ENCODE assay signal across 15 mouse cellular contexts in genomic region chr8:113665036-113665435, GRCm38 (mm10). TPM values are rescaled to one million over a fixed set of nuclear protein-coding genes. Genes with fewer than 3 reads are reported as not detected.
DNase-seq lines count a peak whose midpoint lies in the region; ATAC-seq lines count a peak whose summit lies in the region.
"Had no signal": no experiment of that assay in that cellular context is flagged by ENCODE, and none has a peak within 500 bp of the region (broad histone marks: within the 10 kb centered on the region; RNA-seq: fewer than 3 reads in every experiment).

No protein-coding gene starts in this region.

- peaks cover 11% of the 10 kb centered on the region for H3K4me1 ChIP-seq in forebrain, embryonic 14.5 days (ENCODE audit: control insufficient read depth, insufficient read depth, low read length)
- H3K4me1 ChIP-seq in midbrain, embryonic 12.5 days: 0 out of 2 replicates have a peak, but pooled peaks cover 10% of the 10 kb centered on the region
- no peaks in the 10 kb centered on the region for H3K4me1 ChIP-seq in neural tube, embryonic 14.5 days (ENCODE audit: control insufficient read depth, insufficient read depth, low read length)
- H3K4me1 ChIP-seq: embryonic facial prominence, embryonic 15.5 days; heart, embryonic 10.5 days; liver, embryonic 15.5 days; megakaryocyte, embryonic 14.5 days had no signal

- 45% methylated on average over 4 of the region's 4 CpGs for WGBS in forebrain, embryonic 14.5 days
- 54% methylated on average over 4 of the region's 4 CpGs for WGBS in midbrain, embryonic 12.5 days
- WGBS in neural tube, embryonic 14.5 days: 53% methylated on average over 4 of the region's 4 CpGs

- DNase-seq in heart, adult 11 months: peak; percentile 25
- no peak for DNase-seq in heart, postnatal 14 days
- peak; percentile 51 for DNase-seq in forebrain, embryonic 14.5 days (ENCODE audit: low spot score)
- no peak for DNase-seq in thymus, postnatal 36 days
- no peak for DNase-seq in frontal cortex, adult 2 months (ENCODE audit: extremely low spot score in 1 of 2, low spot score in 1 of 2)
- no peak for DNase-seq in yolk sac, embryonic 10.5 days (ENCODE audit: low spot score)

- no peak overlapping the region for H3K27ac ChIP-seq in forebrain, embryonic 14.5 days (ENCODE audit: low read depth, low read length)
- no peak overlapping the region for H3K27ac ChIP-seq in midbrain, embryonic 12.5 days (replicated peaks)
- H3K27ac ChIP-seq in neural tube, embryonic 14.5 days (ENCODE audit: low read depth, low read length): no peak overlapping the region
- H3K27ac ChIP-seq: embryonic facial prominence, embryonic 15.5 days; heart, embryonic 10.5 days; liver, embryonic 15.5 days had no signal

- H3K9me3 ChIP-seq in forebrain, embryonic 14.5 days (replicated peaks; ENCODE audit: control insufficient read depth, low read length): no peaks in the 10 kb centered on the region
- H3K9me3 ChIP-seq in midbrain, embryonic 12.5 days: no peaks in the 10 kb centered on the region
- H3K9me3 ChIP-seq in neural tube, embryonic 14.5 days (ENCODE audit: control insufficient read depth, low read length): no peaks in the 10 kb centered on the region
- H3K9me3 ChIP-seq: embryonic facial prominence, embryonic 15.5 days; heart, embryonic 10.5 days; liver, embryonic 15.5 days had no signal

- H3K36me3 ChIP-seq in forebrain, embryonic 14.5 days (ENCODE audit: control insufficient read depth, insufficient read depth, low read length): no peaks in the 10 kb centered on the region
- no peaks in the 10 kb centered on the region for H3K36me3 ChIP-seq in midbrain, embryonic 12.5 days
- no peaks in the 10 kb centered on the region for H3K36me3 ChIP-seq in neural tube, embryonic 14.5 days (ENCODE audit: control insufficient read depth, insufficient read depth, low read length)
- H3K36me3 ChIP-seq: embryonic facial prominence, embryonic 15.5 days; heart, embryonic 10.5 days; liver, embryonic 15.5 days had no signal

- intact Hi-C loops in heart, postnatal 14 days (cut with DNase I): loop anchor here (2.0 to 10.0 kb wide), 3 partner anchors 180 to 772 kb away; partner anchors contain the start of genes Adamts18 and Wwox

- H3K9ac ChIP-seq in forebrain, embryonic 14.5 days (ENCODE audit: low read length): no peak overlapping the region
- no peak overlapping the region for H3K9ac ChIP-seq in midbrain, embryonic 12.5 days (replicated peaks)
- no peak overlapping the region for H3K9ac ChIP-seq in neural tube, embryonic 14.5 days (replicated peaks; ENCODE audit: low read depth, low read length)
- H3K9ac ChIP-seq: embryonic facial prominence, embryonic 15.5 days; liver, embryonic 15.5 days had no signal

- ATAC-seq in forebrain, embryonic 14.5 days: no peak
- peak; percentile 42 for ATAC-seq in midbrain, embryonic 12.5 days (ENCODE audit: low FRiP score, low read depth)
- ATAC-seq in neural tube, embryonic 14.5 days (ENCODE audit: low read depth): peak; percentile 58; the same call in 1 of the 2 replicates

- no peak overlapping the region for H3K4me2 ChIP-seq in forebrain, embryonic 14.5 days (ENCODE audit: low read length)
- H3K4me2 ChIP-seq in midbrain, embryonic 12.5 days (replicated peaks): no peak overlapping the region
- no peak overlapping the region for H3K4me2 ChIP-seq in neural tube, embryonic 14.5 days (ENCODE audit: low read depth, low read length)
- H3K4me2 ChIP-seq: embryonic facial prominence, embryonic 15.5 days; liver, embryonic 15.5 days had no signal

- H3K4me3 ChIP-seq in forebrain, embryonic 14.5 days (ENCODE audit: low read depth, low read length): no peak overlapping the region
- no peak overlapping the region for H3K4me3 ChIP-seq in midbrain, embryonic 12.5 days
- H3K4me3 ChIP-seq in neural tube, embryonic 14.5 days (ENCODE audit: low read depth, low read length): no peak overlapping the region
- H3K4me3 ChIP-seq: embryonic facial prominence, embryonic 15.5 days; heart, embryonic 10.5 days; liver, embryonic 15.5 days; megakaryocyte, embryonic 14.5 days had no signal

- no peaks in the 10 kb centered on the region for H3K27me3 ChIP-seq in forebrain, embryonic 14.5 days (replicated peaks; ENCODE audit: control insufficient read depth, insufficient read depth, low read length)
- no peaks in the 10 kb centered on the region for H3K27me3 ChIP-seq in midbrain, embryonic 12.5 days
- H3K27me3 ChIP-seq in neural tube, embryonic 14.5 days (ENCODE audit: control insufficient read depth, insufficient read depth, low read length): no peaks in the 10 kb centered on the region
- H3K27me3 ChIP-seq: liver, embryonic 15.5 days; megakaryocyte, embryonic 14.5 days had no signal

RNA-seq across cellular contexts. Expression of gene Syce1l, which starts 22.0 kb away (rescaled TPM):
- not detected for total RNA-seq in heart, postnatal 14 days (2021)
- not detected in 2 replicates for polyA plus RNA-seq in forebrain, embryonic 14.5 days (2014; fragmentation: Nextera tagmentation; extraction: Ambion mirVana)
- not detected in 2 replicates for polyA plus RNA-seq in midbrain, embryonic 12.5 days (2016; fragmentation: Nextera tagmentation; extraction: Ambion mirVana)
- 0.75 TPM in 1 of 2 replicates, not detected in the other for polyA plus RNA-seq in neural tube, embryonic 14.5 days (2014; fragmentation: Nextera tagmentation; extraction: Ambion mirVana)
- 0.70 and 0.82 TPM in 2 replicates for polyA plus RNA-seq in frontal cortex, adult 2 months (2012; rRNA removed)
- total RNA-seq: gastrocnemius, postnatal 14 days; hematopoietic stem cell, adult 5-6 weeks; neutrophil, adult 5-6 weeks had no signal
- polyA plus RNA-seq: embryonic facial prominence, embryonic 15.5 days; heart, embryonic 10.5 days; liver, embryonic 15.5 days had no signal

RNA-seq across cellular contexts. Expression of gene Mon1b, which starts 29.6 kb away (rescaled TPM):
- 1 to 10 TPM; 6.5 to 6.7 TPM for total RNA-seq in heart, postnatal 14 days (2021)
- polyA plus RNA-seq in forebrain, embryonic 14.5 days (2014; fragmentation: Nextera tagmentation; extraction: Ambion mirVana): 11.4 and 13.0 TPM in 2 replicates
- polyA plus RNA-seq in midbrain, embryonic 12.5 days (2016; fragmentation: Nextera tagmentation; extraction: Ambion mirVana): 11.5 and 12.6 TPM in 2 replicates
- polyA plus RNA-seq in neural tube, embryonic 14.5 days (2014; fragmentation: Nextera tagmentation; extraction: Ambion mirVana): 10.7 and 13.6 TPM in 2 replicates
- 8.9 and 11.6 TPM in 2 replicates for polyA plus RNA-seq in frontal cortex, adult 2 months (2012; rRNA removed)

Comparison
In these comparisons a context has a peak if more than half of its experiments do, and no peak if none do; other contexts are left out.
1. DNase-seq: peak in heart, adult 11 months (single experiment) and forebrain, embryonic 14.5 days (single experiment); none in heart, postnatal 14 days (0 of 2), thymus, postnatal 36 days (0 of 2), frontal cortex, adult 2 months (0 of 2) and yolk sac, embryonic 10.5 days (single experiment).